Mouse (Mus musculus) heart, postnatal 4 days (tissue): Measurements from ENCODE around the gene C130026I21Rik. TPM values are rescaled to one million over a fixed set of nuclear protein-coding genes. Genes with fewer than 3 reads are reported as not detected.
"Not testable (repeated sequence)": the region's sequence is repeated elsewhere in the genome, so short reads cannot be mapped to it uniquely, and the experiment has no call there.

ENCODE experiments used
- DNase-seq: peaks from one replicate; pipeline ENCODE4 v3.0.0; 2021
- total RNA-seq, 2 experiments: library from RNA; stranded (reverse); gene quantifications; 2 replicates each; pipeline ENCODE4 v1.2.3; 2021

The C130026I21Rik gene
- total RNA-seq, 2 experiments from 2014 or later: 0.68 to 1.2 TPM

DNA sequence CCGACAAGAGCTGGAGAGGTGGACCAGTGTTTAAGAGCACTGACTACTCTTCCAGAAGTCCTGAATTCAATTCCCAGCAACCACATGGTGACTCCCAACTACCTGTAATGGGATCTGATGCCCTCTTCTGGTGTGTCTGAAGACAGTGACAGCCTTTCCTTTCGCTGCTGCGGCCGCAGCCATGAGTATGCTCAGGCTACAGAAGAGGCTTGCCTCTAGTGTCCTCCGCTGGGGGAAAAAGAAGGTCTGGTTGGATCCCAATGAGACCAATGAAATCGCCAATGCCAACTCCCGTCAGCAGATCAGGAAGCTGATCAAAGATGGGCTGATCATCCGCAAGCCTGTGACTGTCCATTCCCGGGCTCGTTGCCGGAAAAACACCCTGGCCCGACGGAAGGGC, 258.4 kb downstream of the C130026I21Rik start:
- not testable (repeated sequence) for DNase-seq

DNA sequence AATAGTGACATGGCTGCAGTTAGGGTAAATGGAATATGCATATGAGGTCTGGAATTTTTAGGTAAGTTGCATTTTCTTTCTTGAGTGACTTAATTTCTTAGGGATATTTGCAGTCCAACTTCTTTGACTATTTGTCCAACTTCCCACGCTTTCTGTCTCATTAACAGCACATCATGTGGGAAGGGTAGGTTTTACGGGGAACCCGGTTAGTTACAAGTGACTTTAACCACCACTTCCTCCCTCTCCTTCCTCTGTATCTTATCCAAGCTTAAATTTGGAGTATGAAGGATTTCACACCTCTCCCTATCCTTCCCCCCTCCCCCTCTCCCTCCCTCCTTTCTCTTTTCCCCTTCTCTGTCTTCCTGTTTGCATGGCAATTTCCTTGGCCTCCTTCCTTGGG, 259.4 kb downstream of the C130026I21Rik start:
- not testable (repeated sequence) for DNase-seq

DNA sequence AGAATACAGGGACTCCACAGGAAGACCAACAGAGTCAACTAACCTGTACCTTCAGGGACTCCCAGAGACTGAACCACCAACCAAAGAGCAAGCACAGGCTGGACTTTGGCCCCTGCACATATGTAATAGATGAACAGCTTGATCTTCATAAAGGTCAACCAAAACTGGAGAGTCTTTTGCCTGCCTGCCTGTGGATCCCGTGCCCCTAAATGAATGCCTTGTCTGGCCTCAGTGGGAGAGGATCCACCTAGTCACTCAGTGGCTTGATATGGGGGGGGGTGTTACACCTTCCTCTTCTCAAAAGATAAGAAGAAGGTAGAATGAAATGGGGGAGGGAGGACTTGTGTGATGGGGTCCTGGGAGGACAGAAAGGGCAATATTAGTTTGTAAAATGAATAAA, 262.6 kb downstream of the C130026I21Rik start:
- not testable (repeated sequence) for DNase-seq

- not testable (repeated sequence) for DNase-seq
These were observed 271.1 kb downstream of the C130026I21Rik start for GRCm38 (mm10) chr1:84999241-84999640.

- not testable (repeated sequence) for DNase-seq
These were observed 274.1 kb downstream of the C130026I21Rik start for GRCm38 (mm10) chr1:84996305-84996704.

DNA sequence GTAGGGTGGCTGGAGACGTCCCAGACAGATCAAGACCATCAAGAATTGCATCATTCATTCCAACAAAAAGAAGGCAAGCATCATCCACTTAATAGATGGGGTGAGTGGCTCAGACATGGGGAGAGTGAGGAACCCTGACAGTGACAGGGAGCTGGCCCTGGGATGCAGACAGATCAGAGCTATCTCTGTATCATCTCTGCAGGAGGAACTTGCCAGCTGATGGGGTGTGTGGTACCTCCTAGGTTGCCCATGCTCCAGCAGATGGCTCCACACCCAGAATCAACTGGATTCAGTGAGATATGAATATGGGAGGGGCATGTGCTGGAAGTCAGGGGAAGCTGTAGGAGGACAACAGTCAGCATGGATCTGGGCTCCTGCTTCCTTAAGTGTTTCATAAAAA, 275.9 kb downstream of the C130026I21Rik start:
- not testable (repeated sequence) for DNase-seq

DNA sequence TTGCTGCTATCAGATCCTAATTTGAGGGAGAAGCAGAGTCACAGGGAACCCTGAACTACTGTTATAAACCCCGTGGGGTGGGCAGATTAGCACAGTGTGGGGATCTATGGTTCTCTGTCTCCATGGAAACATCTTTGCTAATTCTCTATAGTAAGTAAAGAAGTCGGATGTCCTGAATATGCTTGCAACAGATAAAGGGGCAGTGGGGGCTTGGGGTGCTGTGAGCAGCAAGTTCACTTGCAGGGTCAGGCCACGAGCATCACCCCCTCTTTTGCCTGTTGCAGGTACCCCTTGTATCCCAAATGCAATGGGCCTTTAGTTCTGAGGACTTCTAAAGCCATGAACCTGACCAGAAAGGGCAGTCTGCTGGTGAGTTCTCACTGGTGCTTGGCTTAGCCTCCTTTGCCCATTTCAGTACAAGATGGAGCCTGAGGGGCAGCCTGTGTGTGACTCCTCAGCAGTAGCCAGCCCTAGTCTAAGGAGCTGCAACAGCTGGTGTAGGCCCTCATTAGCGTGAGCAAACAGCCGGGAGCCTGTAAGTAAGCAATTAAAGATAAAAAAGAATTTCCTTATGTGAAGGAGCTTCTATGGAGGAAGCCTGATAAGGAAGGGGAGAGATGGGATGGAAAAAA, 276.6 kb downstream of the C130026I21Rik start:
- not testable (repeated sequence) for DNase-seq

DNA sequence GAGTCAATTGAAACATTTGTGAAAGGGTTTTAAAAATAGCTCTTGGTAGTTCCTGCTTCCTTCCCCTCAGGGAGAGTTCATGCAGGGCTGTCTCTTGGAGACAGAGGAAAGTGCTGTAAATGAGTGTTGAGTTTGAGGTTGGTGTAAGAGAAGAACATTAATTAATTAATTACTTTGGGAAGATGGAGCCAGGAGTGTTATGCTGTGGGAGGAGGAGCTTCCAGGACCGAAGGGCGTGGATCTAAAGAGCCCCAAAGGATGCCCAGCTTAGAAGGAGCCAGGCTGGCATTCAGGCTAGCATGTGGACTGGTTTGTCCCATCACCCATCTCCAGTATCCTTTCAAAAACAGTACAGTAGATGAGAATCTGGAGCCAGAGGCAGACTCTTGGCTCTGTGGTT, 277.1 kb downstream of the C130026I21Rik start:
- not testable (repeated sequence) for DNase-seq

DNA sequence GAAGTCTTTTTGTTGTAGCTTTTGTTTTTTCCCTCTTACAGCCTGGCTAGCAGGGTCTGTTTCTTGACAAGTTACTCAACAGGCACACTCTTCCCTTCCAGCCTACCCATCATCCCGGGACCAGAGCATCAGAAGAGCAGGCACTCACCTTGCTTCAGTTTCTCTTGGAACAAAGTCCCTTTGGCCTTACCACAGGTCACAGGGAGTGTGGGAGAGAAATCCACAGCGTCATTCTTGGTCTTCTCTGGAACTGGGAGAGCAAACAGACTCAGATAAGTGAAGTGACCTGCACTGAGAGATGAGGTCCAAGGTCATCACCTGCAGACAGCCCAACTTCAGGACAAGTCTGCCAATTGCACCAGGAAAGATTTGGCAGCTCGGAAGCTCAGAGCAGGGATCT, 277.5 kb downstream of the C130026I21Rik start:
- DNase-seq: not testable (repeated sequence)

DNA sequence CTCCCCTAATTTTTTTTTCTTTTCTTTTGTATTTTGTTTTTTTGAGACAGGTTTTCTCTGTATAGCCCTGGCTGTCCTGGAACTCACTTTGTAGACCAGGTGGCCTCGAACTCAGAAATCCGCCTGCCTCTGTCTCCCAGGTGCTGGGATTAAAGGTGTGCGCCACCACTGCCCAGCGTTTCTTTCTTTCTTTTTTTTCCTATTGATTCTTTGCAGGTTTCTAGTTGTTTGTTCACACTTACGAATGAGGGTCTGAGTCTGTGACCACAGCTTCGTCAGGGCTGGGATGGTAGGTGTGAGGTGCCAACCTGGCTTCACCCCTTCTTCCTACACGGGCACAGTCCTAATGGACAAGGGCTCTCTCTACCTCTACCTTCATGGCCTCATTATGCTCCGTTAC, 281.3 kb downstream of the C130026I21Rik start:
- DNase-seq: not testable (repeated sequence)

- not testable (repeated sequence) for DNase-seq
These were observed 282.6 kb downstream of the C130026I21Rik start for GRCm38 (mm10) chr1:84987729-84988128.

GRCm38 (mm10) chr1:84961779-84962178, 308.6 kb downstream of the C130026I21Rik start:
- DNase-seq: not testable (repeated sequence)

GRCm38 (mm10) chr1:84957713-84958112, 312.7 kb downstream of the C130026I21Rik start:
- DNase-seq: not testable (repeated sequence)

DNA sequence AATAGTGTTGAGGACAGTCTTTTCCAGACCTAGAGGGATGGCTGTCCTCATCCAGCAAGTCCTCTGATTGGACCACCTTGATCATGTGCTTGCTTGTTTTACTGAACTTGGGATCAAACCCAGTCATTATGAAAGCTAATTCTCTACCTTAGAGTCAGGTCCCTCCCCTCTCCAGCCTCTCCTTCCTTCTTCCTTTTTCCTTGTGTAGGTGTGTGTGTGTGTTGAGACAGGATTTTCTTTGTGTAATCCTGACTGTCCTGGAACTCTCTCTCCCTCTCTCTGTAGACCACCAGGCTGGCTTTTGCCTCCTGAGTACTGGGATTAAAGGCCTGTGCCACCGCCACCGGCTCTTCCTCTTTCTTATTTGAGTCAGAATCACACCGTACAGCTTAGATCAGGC, 313.6 kb downstream of the C130026I21Rik start:
- not testable (repeated sequence) for DNase-seq

GRCm38 (mm10) chr1:84952456-84953181, 317.7 kb downstream of the C130026I21Rik start:
- no peak for DNase-seq

GRCm38 (mm10) chr1:84951566-84951965, 318.8 kb downstream of the C130026I21Rik start:
- DNase-seq: no peak

- no peak for DNase-seq
These were observed 323.0 kb downstream of the C130026I21Rik start for GRCm38 (mm10) chr1:84947390-84947789.

GRCm38 (mm10) chr1:84945950-84946349, 324.4 kb downstream of the C130026I21Rik start:
- no peak for DNase-seq

DNA sequence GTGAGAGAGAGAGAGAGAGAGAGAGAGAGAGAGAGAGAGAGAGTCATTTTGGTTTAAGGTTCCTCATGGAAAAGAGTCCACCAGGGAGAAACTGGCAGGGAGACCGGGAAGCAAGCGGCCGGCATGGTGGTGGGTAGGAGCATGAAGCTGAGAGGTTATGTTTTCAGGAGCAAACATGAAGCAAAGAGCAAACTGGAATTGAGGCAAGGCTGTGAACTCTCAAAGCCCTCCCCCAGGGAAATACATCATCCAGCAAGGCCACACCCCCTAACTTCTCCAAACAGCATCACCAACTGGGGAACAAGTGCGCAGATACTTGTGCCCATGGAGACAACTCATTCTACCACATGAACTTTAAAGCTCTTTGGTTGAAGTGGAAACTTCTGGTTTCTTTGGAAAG, 326.8 kb downstream of the C130026I21Rik start:
- DNase-seq: no peak
